Mouse (Mus musculus) left cerebral cortex, postnatal 36 days (tissue): ENCODE results near the gene Sh3pxd2a. TPM values are rescaled to one million over a fixed set of nuclear protein-coding genes. Genes with fewer than 3 reads are reported as not detected.

Source experiments
- DNase-seq, 2 experiments: peaks; one replicate each; pipeline ENCODE4 v3.0.0; 2021 to 2022; ENCODE audit warnings: low spot score in 2 of 2, mixed read lengths in 1 of 2
- intact Hi-C: fragments of 180-260 bp; cut with DNase I; formaldehyde crosslinking; loops from one replicate; pipeline ENCODE4 v1.15.1; 2025
- total RNA-seq, 2 experiments: library from RNA; stranded (reverse); gene quantifications; 2 replicates each; pipeline ENCODE4 v1.2.3; 2021

Gene Sh3pxd2a
- total RNA-seq, 2 experiments from 2014 or later: 27.9 to 36.1 TPM

DNA sequence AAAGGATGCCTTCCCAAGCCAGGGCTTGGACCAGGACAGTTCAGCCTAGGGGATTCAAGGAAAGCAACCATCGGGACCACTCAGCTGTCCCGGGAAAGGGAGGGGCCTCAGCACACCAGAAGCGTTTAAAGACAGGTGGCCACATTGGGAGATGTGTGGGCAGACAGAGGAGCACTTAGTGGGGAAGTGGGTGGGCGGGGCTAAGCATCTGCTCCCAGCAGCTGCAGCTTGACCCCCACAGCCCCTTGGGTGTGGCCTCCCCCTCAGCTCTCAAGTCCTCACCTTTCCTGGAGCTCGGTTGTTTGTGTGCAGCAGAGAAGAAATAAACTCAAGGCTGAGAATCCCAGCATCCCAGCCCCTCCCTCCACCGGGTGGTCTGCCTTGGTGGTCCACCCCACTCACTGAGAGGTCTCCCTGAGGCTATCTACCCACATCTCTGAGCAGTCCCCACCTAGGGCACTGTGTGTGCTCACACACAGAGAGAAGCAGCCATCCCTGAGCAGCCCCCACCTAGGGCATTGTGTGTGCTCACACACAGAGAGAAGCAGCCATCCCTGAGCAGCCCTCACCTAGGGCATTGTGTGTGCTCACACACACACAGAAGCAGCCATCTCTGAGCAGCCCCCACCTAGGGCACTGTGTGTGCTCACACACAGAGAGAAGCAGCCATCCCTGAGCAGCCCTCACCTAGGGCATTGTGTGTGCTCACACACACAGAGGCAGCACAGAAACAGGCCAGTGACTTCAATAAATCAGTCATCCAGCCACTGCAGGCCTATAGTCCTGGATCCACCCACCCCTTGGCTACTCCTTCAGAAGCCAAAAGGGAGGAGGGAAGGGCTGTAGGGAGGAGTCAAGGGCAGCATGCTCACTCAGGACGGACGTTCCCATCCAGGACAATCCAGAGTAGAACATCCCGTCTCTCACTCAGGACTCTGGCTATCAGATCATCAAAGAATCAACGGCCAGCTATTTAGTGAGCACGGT lies 136.0 kb downstream of the Sh3pxd2a start:
- no peak for DNase-seq
- intact Hi-C loops: no loop called here

DNA sequence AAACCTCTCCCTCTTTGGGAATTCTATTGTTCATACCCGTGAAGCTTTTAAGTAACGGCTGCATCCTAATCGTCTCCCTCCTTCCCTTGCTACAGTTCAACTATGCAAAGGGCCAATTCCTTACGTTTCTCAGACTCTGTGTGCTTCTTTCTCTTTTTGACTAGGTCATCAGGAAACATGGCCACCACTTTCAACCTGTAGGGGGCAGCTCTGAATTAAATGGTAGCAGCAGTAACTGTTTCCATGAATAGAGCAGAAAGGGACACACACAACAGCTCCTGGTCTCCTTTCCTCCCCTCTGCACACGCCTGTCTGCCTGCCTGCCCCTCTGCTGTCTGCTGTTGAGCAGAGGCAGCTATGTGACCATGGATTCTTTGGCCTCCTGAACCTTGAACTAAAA lies 138.3 kb downstream of the Sh3pxd2a start:
- intact Hi-C loops: no loop called here
- DNase-seq: no peak

DNA sequence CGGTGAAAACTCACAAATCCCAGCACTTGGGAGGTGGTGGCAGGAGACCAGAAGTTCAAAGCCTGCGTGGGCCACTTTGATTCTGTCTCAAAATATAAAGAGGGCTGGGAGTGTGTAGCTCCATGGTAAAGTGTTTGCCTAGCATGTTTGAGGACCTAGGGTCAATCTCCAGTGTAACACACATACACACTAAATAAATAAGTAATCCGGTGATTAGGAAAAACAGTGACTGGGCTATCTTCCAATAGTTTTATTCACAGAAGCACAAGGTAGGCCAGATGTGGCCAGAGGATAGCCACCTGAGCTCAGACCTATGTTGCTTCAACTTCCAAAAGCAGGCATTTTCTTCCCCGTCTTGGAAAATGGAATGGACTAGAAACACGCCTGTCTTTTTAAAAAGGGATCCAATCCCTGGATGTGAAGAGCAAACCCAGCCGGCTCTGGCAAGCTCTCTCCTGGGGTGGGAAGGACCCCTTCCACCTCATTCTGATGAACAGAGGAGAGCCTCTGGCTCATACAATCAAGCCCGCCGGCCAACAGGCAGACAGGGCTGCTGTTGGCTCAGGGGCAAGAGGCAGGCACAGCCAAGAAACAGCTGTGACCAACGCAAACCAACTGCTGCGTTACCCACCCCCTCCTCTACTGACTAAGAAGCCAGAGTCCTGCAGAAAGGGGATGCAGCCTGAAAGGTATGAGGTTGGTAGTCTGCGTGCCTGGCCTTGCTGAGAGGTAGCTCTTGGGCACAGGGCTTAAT lies 140.9 kb downstream of the Sh3pxd2a start:
- no peak for DNase-seq
- intact Hi-C loops: no loop called here

DNA sequence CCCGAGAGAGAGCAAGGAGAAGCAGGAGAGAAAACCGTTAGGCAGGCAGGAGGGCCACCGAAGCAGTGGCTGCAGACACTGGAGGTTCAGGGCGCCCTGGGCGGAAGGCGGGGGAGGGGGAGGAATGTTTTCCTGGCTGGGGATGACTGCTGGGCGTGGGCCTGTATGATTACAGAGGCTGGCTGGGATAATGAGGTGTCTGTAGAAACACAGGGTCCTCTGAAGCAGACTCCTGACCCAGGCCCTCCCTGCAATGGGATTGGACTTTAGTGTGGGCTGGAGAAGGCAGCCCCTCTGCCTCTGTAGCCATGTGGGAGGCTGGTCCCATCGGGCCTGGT lies 143.9 kb downstream of the Sh3pxd2a start:
- no peak for DNase-seq
- intact Hi-C loops: no loop called here

DNA sequence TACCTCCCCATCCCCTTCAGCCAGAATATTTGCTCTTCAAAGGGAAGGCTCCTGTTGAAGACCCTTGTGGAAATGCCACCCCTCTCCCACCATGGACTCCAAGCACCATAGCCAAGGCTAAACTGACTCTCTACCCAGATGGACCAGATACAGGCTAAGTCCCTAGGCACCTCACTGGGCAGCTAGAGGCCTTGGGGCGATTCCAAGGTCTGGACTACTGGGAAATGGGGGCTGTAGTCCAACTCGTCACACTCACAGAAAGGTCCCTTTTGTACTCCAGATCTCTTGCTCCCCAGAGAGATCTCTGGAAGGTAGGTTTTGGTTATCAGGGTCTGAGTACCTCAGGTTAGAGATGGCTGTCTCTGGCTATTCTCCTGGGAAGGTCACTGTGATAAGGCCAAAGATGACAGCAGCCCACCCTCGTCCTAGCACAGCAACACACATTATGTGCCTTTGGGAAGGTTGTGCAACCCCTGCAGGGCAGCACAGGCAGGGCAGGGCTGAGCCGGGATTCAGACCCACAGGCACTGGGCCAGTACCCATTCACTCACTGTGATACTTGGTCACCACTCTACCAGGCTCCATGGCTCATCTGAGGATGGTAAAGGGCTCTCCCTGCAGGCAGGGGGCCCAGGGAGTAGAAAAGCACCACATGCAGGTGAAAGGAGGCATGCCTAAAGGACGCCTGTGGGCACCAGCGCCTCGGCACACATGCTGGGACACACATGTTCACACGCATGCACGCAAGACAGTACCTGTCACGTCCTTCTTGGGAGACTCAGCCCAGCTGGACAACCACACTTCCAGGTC lies 144.5 kb downstream of the Sh3pxd2a start:
- no peak for DNase-seq
- intact Hi-C loops: no loop called here

DNA sequence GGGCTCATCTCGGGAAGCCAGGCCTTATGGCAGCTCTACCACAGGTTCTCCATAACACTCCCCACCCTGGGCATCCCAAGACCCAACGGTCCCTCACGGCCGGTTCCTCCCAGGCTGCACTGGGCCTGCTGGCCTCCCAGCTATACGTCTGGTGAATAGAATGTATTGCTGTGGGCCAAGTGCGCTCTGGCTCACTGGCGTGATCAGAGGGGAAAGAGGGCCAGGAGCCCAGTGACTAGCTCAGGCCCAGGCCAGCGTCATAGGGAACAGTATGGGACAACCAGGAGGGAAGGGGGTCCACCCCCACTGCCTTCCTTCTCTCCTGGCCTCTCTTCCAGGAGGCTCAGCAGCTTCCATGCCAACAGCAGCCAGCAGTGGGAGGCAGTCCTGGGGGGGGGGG lies 145.1 kb downstream of the Sh3pxd2a start:
- no peak for DNase-seq
- intact Hi-C loops: no loop called here

DNA sequence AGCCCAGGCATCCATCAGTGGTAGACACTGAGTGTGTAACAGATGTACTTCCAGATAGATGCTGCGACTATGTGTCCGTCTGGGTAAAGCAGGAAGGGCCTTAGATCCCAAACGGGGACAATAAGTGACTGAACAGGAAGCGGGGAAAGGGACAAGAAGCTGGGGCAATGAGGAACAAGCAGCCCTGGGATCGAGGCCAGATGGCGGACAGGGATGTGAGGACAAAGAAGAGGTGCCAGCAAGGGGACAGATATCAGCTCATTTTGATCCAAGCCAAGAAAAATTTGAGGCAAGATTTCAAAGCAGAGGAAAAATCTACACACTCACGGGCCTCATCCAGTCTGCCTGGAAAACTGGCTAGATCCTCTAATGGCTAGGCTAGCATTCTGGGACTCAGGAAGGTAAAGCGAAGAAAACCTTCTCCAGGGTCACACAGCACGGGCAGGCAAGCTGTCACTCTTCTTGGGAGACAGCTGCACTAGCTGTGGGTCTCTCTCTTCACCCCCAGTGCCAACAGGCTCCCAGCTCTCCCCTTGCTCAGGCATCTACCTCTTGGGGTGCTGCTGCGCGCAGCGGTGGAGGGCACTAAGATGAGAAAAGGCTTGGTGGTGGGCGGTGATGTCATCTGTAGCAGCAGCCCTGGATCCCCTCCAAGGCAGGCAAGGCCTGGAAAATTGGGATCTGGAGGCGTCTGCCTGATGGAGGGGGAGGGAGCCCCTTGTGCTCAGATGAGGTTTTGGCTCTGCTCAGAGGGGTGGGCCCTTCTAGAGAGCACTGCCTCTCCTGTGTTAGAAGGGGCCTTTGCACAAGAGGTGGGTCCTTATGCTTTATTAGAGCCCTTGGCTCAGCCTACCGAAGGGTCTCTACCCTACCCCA lies 146.9 kb downstream of the Sh3pxd2a start:
- peak in 1 of 2 experiments; percentile 57 for DNase-seq
- intact Hi-C loops: no loop called here

DNA sequence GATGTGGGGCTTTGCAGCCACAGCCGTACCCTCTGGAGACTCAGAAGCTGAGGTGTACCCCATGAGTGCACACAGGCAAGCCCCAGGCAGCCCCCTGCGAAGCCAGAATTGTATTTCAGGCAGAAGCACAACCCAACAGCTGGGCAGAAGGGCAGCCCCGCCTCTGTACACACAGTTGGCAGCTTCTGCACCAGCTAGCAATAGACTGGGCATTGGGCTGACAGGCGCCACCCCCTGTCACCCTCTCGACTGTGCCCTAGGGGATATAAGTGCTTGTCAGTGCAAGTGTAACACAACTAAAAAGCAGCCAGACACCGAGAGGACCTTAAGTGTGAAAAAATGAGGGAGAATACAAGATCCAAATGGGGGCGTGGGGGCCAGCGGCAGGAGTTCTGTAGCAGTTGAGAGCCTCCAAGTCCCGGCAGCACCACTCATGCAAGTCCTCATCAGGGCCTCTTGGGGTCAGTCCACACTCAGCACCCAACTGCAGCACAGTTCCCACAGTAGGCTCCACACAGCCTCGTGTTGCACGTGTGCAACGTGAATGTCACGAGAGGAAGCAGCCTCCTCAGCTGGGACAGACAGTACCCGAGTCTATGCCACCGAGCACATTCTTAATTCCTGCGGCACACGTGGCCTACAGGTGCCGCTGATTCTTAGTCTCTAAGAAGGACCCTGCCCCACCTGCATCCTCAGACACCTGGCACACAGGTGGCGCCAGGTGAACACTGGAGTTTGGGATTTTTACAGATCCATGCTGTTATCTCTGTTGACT lies 147.7 kb downstream of the Sh3pxd2a start:
- intact Hi-C loops: no loop called here
- no peak for DNase-seq

DNA sequence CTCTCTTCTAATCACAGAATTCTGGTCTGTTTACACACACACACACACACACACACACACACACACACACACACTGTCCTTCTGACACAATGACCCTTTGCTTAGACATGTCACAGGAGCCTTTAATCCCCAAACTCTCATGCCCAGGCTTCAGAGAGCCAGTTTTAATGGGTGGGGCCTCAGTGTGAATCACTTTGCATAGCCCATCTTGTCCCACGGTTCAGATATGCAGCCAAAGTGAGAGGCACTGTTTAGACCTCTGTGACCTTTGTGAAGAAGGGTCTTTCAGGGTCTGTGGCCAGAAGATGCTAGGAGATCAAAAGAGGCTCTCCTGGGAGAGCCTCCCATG lies 148.3 kb downstream of the Sh3pxd2a start:
- intact Hi-C loops: no loop called here
- no peak for DNase-seq

DNA sequence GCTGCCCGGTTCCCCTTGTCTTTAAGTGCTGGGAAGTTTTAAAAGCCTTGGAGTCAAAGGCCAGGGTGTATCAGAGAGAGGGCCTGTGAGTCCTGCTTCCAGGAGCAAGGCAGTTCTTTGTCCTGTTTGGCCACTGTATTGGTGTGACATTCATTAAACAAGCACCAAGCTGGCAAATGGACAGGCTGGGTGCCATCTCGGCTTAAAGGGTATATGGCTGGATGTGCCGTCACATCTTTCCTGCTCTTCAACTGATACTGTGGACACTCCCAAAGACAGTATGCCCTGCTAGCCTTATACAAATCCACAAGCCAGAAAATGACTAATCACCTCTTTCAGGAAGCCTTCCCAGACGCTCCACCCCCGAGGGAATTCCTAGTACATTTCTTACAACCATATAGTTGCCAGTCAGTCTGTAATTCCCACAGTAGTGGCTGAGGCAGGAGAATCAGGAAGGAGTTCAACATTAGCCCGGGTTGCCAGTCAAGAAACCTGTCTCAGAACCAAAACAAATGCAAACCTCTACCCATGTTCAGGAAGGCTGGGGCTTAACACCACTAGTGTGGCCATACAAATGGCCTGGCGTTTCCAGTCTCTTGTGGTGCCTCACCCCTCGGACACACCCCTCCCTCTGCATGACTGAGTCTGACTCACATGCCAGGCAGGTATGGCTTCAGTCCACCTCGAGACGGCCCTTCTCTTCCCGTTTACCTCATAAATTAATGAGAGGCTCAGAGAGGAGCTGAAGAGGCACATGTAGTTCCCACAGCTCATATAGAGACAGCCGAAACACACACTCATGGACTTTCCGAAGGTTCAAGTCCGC lies 148.9 kb downstream of the Sh3pxd2a start:
- intact Hi-C loops: no loop called here
- no peak for DNase-seq

DNA sequence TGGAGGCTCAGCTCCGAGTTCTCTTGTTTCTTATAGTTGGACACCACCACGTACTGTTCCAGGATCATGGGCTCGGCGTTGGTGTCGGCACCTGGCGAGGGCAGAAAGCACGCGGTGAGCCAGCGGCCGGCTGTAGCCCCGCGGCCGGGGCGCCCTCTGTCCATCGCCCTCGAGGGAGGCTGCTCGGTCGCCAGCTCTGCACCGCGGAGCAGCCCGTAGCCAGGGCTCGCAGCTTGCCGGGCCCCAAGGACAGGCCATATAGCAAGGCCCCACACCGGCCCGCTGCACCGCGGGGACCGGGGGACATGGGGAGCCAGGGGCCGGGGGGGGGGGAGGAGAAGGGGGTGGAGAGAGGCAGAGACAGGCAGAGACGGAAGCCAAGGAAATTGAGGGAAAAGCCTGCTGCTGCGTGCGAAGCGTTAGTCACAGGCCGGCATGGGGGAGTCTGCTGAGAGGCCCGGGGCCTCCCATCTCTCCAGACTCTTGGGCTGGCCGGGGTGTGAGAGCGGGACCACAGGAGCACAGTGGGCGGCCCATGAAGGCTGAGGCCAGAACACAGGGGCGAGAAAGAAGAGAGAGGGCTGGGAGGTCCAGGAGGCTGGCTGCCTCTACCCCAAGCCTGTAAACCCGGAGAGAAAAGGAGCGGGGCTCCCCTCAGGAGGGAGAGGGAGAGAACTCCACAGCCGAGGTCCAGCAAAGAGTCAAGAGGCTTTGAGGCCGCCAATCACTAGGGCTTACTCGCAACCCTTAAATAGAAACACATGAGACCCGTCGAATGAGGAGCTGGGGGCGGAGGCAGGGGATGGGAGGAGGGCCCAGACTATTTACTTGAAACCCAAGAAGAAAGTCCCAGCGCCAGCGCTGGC lies 149.9 kb downstream of the Sh3pxd2a start:
- peak in 1 of 2 experiments; percentile 45 for DNase-seq
- intact Hi-C loops: no loop called here

DNA sequence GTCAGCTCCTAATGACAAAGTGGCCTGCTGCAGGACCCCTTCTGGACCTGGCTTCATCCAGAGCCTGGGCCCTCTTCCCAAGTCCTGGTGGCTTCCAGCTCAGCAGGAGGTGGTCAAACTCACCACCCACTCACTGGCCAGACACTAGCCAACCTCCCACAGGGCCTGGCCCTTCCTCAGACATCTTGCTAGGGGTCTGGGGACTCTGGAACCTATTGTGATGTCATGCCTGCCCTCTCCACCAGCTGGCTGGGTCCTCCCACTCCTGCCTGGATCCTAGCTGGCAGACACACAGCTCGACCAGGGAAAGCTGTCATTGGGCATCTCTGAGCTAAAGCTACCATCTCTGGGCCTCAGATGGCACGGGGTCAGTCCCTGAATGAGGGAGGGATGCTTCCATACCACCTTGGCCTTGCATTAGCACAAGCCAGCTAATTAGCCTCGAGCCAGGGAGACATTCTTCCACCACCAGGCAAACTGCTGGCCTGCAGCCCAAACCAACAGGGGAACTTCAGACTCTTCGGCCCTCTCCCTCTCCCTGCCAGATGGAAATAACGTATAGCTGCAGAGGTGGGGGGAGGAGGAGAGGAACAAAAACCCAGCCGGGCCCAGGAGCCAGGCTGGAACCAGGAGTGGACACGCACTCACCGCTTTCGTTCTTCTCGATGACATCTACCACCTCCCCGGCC lies 150.7 kb downstream of the Sh3pxd2a start:
- DNase-seq: no peak
- intact Hi-C loops: no loop called here

DNA sequence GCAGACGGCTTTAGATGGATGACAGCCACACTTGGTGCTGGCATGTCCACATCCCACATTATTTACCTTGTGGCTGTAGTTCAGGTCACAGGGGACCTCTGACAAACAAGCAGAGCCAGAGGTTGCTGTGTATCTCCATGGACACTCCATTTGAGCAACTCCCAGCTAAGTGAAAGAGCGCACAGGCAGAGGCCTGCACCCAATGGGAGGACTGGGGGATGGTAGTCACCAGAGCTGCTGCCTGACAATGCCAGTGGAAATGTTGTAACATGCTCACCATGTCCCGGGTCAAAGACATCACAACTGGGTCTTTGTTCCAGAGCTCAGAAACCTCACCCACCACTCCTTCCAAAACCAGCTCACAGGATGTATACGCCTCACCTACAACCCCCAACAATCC lies 153.0 kb downstream of the Sh3pxd2a start:
- DNase-seq: no peak
- intact Hi-C loops: no loop called here

DNA sequence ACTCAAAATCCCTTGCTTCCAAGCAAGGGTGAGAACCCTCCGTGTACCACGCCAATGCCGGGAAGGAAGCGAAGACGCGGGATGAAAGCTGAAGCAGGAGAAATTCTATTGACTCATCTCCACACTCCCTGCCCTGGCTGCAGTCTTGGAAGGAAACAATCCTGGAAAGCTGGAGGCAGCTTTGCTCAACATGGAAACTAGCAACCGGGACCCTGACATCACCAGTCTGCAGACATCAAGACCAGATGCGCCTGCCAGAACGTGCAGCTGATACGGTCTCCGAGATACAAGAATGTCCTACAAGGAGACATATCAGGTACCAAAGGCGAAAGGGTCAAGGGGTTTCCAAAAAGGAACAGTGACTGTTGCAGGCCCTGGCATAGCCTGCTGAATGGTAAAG lies 154.4 kb downstream of the Sh3pxd2a start:
- DNase-seq: no peak
- intact Hi-C loops: no loop called here

DNA sequence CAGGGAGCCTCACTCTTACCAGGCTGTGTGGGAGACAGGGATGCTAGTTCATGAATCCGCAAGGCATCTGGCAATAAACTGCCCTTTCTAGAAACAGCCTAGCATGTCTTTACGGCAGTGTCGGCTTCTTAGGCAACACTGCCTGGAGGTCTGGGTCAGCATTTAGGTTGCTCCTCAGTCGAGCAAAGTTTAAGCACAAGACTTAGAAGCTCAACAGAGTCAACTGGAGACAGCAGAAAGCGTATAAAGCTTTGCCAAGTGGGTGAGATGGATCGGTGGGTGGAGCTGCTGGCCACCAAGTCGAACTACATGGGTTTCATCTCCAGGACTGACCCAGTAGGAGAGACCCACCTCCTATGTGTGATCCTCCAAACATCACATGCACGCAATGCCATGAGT lies 157.3 kb downstream of the Sh3pxd2a start:
- DNase-seq: no peak
- intact Hi-C loops: no loop called here
